Mouse (Mus musculus): Measurements from ENCODE around the gene Luc7l. TPM values are rescaled to one million over a fixed set of nuclear protein-coding genes. Genes with fewer than 3 reads are reported as not detected.

Luc7l gene
- polyA plus RNA-seq (2011; ENCODE audit: insufficient read depth, insufficient read length, low replicate concordance, missing spikeins) = 45.6 and 59.8 TPM in 2 replicates

DNA sequence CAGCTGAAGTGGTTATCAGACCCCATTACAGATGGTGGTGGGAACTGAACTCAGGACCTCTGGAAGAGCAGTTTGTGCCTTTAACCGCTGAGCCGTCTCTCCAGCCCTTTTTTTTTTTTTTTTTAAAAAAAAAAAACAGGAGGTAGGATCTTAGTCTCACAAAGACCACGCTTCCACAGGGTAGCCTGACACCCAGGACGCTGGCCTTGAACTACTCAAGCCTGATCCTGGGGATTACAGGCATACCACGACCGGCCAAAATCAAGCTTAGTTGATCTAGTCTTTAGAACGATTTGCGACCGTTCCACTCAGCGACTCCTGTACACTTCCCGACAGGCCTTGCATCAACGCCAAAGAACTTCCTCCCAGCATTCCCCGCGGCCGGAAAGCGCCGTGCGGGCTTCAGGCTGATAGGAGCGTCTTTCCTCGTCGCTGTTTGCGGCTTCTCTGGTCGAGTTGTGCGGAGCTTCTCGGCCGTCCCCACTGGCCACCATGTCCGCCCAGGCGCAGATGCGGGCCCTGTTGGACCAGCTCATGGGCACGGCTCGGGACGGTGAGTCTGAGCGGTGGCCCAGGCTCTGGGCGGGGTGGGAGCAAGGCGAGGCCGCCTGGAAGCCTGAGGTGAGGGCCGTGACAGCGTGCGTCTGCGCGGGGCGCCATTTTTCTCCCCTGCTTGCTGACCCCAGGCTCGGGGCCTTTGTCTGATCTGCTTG lies at the start of gene Luc7l:
Gene Luc7l, plus strand, starts transcription at position 358 of the 713 bp plus-strand sequence.
- under 1% methylated on average over 43 of the region's 43 CpGs for WGBS
- Histone ChIP-seq H3K4me1 (ENCODE audit: control insufficient read depth, insufficient read depth, low read length) (peaks cover 1% of the 10 kb centered on the region; the same call in 1 of the 2 replicates), H3K4me3 (replicated peaks; ENCODE audit: control insufficient read depth, low read depth, low read length) (peak within 1 kb of the TSS; percentile 95), H3K27ac (ENCODE audit: control insufficient read depth, insufficient read depth, low read depth, low read length, poor library complexity) (peak within 1 kb of the TSS; percentile 95)
- TF ChIP-seq CTCF (IDR thresholded peaks at IDR 0.05; ENCODE audit: control insufficient read depth, insufficient read depth, low read length) (no peak), POLR2A (IDR thresholded peaks at IDR 0.05; ENCODE audit: borderline replicate concordance, control insufficient read depth, low read depth, low read length) (peak; percentile 96)

DNA sequence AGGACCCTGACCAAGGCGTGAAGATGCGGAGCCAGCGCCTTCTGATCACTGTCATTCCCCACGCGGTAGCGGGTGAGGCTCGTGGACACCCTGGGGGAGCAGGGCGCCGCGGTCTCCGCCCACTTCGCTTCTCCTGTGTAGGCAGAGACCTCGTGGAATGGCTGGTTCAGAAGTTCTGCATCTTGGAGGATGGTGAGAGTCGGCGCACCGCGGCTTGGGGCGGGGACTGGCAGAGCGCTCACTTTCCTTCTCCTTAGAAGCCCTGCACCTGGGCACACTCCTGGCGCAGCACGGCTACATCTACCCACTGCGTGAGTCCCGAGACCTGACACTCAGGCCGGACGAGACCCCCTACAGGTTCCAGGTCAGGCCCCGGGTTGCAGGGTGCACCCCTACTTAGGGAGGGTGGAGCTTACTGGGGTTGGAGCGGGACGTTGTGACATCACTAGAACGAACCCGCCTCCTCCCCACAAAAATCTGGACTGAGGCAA lies 49.3 kb upstream of the Luc7l start:
- WGBS = 1% methylated on average over 30 of the region's 30 CpGs
- H3K4me3 ChIP-seq (replicated peaks; ENCODE audit: control insufficient read depth, low read depth, low read length) = peak overlapping the region; percentile 14
- no peaks in the 10 kb centered on the region; the same call in 1 of the 2 replicates for H3K4me1 ChIP-seq (ENCODE audit: control insufficient read depth, insufficient read depth, low read length)
- TF ChIP-seq CTCF (IDR thresholded peaks at IDR 0.05; ENCODE audit: control insufficient read depth, insufficient read depth, low read length) (no peak), POLR2A (IDR thresholded peaks at IDR 0.05; ENCODE audit: borderline replicate concordance, control insufficient read depth, low read depth, low read length) (no peak)
- H3K27ac ChIP-seq (ENCODE audit: control insufficient read depth, insufficient read depth, low read depth, low read length, poor library complexity) = no peak overlapping the region

DNA sequence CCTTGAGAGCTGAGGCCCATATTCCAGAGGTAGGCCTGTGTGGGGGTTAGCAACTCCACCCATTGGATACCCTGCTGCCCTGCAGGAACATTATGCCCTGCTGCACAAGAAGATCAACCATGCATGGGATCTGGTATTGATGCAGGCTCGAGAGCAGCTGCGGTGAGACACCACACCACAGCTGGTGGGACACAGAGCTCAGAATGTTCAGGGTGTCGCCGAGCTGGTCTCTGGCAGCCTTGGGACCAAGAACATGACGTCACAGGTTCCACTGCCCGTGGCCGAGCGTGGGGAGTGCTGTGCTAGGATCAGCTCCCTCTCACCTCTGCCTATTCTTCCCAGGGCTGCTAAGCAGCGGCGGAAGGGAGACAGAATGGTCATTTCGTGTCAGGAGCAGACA lies 47.9 kb upstream of the Luc7l start:
- no peak overlapping the region for H3K4me3 ChIP-seq (replicated peaks; ENCODE audit: control insufficient read depth, low read depth, low read length)

DNA sequence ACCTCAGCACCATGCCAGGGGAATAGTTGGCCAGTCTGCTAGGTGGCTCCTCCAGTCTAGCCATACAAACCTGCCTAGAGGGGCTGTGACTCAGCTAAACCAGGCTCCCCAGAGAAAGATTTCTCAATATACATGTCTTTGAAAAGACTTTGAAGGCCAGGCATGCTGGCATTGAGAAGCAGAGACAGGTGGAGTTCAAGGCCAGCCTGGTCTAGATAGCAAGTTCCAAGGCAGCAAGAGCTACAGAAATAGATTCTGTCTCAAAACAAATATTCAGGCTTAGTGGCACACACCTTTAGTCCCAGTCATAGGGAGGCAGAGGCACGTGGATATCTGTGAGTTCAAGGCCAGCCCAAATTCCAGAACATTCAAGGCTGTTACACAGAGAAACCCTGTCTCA lies 46.3 kb upstream of the Luc7l start:
- 69% methylated on average over 1 of the region's 1 CpGs for WGBS
- H3K4me3 ChIP-seq (replicated peaks; ENCODE audit: control insufficient read depth, low read depth, low read length) = no peak overlapping the region

More for the DNA sequence above, 47.9 kb upstream of the Luc7l start:
- 70% methylated on average over 11 of the region's 11 CpGs for WGBS
- no peak overlapping the region for H3K27ac ChIP-seq (ENCODE audit: control insufficient read depth, insufficient read depth, low read depth, low read length, poor library complexity)
- H3K4me1 ChIP-seq (ENCODE audit: control insufficient read depth, insufficient read depth, low read length) = no peaks in the 10 kb centered on the region; the same call in 1 of the 2 replicates
- TF ChIP-seq CTCF (IDR thresholded peaks at IDR 0.05; ENCODE audit: control insufficient read depth, insufficient read depth, low read length) = no peak
- no peak for TF ChIP-seq POLR2A (IDR thresholded peaks at IDR 0.05; ENCODE audit: borderline replicate concordance, control insufficient read depth, low read depth, low read length)

DNA sequence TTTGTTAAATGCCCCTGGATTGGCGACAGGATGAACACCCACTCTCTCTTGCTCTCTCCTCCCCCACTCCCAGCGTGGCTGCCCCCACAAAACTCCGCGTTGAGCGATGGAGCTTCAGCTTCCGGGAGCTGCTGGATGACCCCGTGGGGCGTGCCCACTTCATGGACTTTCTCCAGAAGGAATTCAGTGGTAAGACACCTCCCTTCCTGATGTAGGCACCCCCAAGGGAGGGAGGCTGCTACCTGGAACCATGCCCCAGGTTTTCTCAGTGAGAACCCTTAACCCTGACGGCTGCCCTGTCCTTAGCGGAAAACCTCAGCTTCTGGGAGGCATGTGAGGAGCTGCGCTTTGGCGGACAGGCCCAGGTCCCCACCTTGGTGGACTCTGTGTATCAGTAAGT lies 45.0 kb upstream of the Luc7l start, which contains the start of gene Arhgdig:
Gene Arhgdig, minus strand, starts transcription at position 101 of the 400 bp plus-strand sequence.
- Histone ChIP-seq H3K4me1 (ENCODE audit: control insufficient read depth, insufficient read depth, low read length) (no peaks in the 10 kb centered on the region; the same call in 1 of the 2 replicates), H3K4me3 (replicated peaks; ENCODE audit: control insufficient read depth, low read depth, low read length) (no peak within 1 kb of the TSS), H3K27ac (ENCODE audit: control insufficient read depth, insufficient read depth, low read depth, low read length, poor library complexity) (no peak within 1 kb of the TSS)
- WGBS = 89% methylated on average over 12 of the region's 12 CpGs
- TF ChIP-seq POLR2A (IDR thresholded peaks at IDR 0.05; ENCODE audit: borderline replicate concordance, control insufficient read depth, low read depth, low read length) = no peak
- no peak for TF ChIP-seq CTCF (IDR thresholded peaks at IDR 0.05; ENCODE audit: control insufficient read depth, insufficient read depth, low read length)

More for the DNA sequence above, 46.3 kb upstream of the Luc7l start:
- TF ChIP-seq CTCF (IDR thresholded peaks at IDR 0.05; ENCODE audit: control insufficient read depth, insufficient read depth, low read length) = no peak
- TF ChIP-seq POLR2A (IDR thresholded peaks at IDR 0.05; ENCODE audit: borderline replicate concordance, control insufficient read depth, low read depth, low read length) = no peak
- Histone ChIP-seq H3K4me1 (ENCODE audit: control insufficient read depth, insufficient read depth, low read length) (no peaks in the 10 kb centered on the region; the same call in 1 of the 2 replicates), H3K27ac (ENCODE audit: control insufficient read depth, insufficient read depth, low read depth, low read length, poor library complexity) (no peak overlapping the region)

DNA sequence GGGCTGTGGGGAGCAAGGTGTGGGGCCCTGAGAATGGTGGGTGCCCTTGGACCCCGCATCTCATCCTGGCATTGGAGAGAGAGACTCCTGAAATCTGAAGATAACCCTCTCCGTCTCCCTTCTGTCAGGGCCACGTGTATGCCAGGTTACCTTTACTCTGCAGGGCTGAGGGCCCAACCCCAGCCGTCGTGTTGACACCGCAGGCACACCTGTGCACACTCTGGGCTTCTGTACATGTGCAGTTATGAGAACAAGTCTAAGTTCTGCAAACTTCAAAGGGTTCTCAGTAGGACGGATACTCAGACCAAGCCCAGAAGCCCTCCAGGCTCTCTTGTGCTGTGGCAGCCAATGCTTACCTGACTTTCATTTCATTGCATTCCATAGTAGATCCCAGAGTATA lies 40.5 kb upstream of the Luc7l start:
- H3K4me3 ChIP-seq (replicated peaks; ENCODE audit: control insufficient read depth, low read depth, low read length) = no peak overlapping the region
- no peaks in the 10 kb centered on the region for H3K4me1 ChIP-seq (ENCODE audit: control insufficient read depth, insufficient read depth, low read length)
- WGBS = 87% methylated on average over 7 of the region's 7 CpGs
- no peak for TF ChIP-seq POLR2A (IDR thresholded peaks at IDR 0.05; ENCODE audit: borderline replicate concordance, control insufficient read depth, low read depth, low read length)
- no peak for TF ChIP-seq CTCF (IDR thresholded peaks at IDR 0.05; ENCODE audit: control insufficient read depth, insufficient read depth, low read length)
- no peak overlapping the region for H3K27ac ChIP-seq (ENCODE audit: control insufficient read depth, insufficient read depth, low read depth, low read length, poor library complexity)

DNA sequence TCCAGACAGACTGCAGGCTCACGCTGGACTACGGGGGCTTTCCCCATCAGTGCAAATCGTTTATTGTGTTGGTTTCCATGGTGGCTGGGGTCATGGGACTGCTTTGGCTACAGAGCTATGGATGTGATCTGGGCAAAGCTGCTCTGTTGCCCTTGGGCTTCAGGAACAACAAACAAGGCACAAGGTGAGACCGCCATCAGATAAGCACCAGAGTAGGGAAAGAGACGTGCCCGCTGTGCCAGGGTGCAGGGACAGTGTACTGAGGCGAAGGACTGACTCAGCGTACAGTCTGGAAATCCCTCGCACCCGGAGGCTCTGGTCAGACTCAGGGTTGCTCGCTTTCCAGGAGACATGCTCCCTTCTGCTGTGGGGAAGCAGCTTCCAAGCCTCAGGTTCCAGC lies 40.0 kb upstream of the Luc7l start:
- WGBS = 83% methylated on average over 11 of the region's 11 CpGs
- no peak overlapping the region for H3K27ac ChIP-seq (ENCODE audit: control insufficient read depth, insufficient read depth, low read depth, low read length, poor library complexity)
- H3K4me1 ChIP-seq (ENCODE audit: control insufficient read depth, insufficient read depth, low read length) = no peaks in the 10 kb centered on the region
- no peak for TF ChIP-seq POLR2A (IDR thresholded peaks at IDR 0.05; ENCODE audit: borderline replicate concordance, control insufficient read depth, low read depth, low read length)
- TF ChIP-seq CTCF (IDR thresholded peaks at IDR 0.05; ENCODE audit: control insufficient read depth, insufficient read depth, low read length) = no peak
- H3K4me3 ChIP-seq (replicated peaks; ENCODE audit: control insufficient read depth, low read depth, low read length) = no peak overlapping the region

DNA sequence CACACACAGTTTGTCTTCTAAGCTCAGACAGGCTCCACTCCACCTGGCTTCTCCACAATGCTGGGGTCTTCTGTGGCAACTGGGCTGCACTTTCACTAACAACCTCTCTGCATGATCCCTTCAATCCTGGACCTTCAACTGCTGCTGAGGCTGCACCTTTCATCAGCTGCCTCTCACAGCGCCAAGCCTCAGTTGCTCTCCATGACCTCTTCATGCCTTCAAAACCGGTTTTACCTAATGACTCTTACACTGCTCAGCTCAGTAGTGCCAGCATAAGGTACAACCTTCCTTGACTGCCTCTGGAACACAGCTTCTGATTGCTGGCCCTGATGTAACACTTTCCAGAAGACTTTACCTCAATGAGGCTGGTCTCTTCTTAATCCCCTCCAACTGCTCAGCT lies 31.2 kb upstream of the Luc7l start:
- TF ChIP-seq CTCF (IDR thresholded peaks at IDR 0.05; ENCODE audit: control insufficient read depth, insufficient read depth, low read length) = no peak
- TF ChIP-seq POLR2A (IDR thresholded peaks at IDR 0.05; ENCODE audit: borderline replicate concordance, control insufficient read depth, low read depth, low read length) = no peak
- Histone ChIP-seq H3K27ac (ENCODE audit: control insufficient read depth, insufficient read depth, low read depth, low read length, poor library complexity) (no peak overlapping the region), H3K4me1 (ENCODE audit: control insufficient read depth, insufficient read depth, low read length) (no peaks in the 10 kb centered on the region), H3K4me3 (replicated peaks; ENCODE audit: control insufficient read depth, low read depth, low read length) (no peak overlapping the region)
- WGBS = 81% methylated on average over 2 of the region's 2 CpGs

Data from bone marrow, adult 2 months (tissue).